Mouse (Mus musculus): ENCODE data around the gene Elmo2. TPM values are rescaled to one million over a fixed set of nuclear protein-coding genes. Genes with fewer than 3 reads are reported as not detected.

Elmo2 gene
- total and polyA plus RNA-seq, 3 experiments, result 17.4 to 27.6 TPM; not detected in 1

DNA sequence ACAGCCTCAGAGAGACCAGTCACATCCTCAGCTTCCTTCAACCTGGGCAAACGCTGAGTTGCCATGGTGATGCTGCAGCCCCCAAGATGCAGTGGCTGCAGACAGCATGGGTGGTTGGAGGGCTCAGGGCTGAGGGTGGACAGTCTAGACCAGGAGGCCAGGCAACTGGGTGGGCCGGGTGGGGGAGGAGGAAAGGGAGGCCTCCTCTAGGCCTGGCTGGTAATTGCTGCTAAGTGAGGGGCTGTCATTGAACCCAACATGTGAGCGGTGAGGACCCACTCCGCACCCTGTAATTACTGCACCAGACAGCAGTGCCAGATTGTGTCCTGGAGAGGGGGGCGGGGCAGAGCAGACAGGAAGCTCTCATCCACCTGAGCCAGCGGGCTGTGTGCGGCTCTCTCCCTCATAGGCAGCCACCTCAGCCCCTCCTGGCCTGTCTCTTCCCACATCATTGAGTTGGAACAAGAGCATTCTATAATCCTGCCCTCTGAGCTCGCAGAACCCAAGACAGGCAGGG lies 51.1 kb downstream of the Elmo2 start:
- H3K27me3 ChIP-seq (ENCODE audit: control insufficient read depth in 1 of 2, insufficient read depth in 2 of 2, low read length in 2 of 2), result no peaks in the 10 kb centered on the region

DNA sequence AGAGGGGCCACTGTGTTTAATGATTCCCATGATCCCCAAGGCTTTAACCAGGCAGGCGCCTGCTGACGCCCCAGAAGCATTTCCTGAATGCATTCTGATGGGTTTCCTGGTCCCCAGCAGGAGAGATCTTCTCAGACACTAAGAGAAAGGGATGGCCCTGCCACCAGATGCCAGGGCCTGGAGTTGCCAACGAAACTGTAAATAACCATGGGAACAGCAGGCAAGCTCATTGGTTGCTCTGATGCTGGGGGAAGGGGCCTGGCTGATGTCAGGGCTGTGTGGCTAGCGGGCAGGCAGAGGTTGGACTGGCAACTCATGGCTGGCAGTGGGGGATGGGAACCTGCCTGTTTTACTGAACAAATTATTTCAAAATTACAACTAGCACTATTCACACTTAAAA lies 52.7 kb downstream of the Elmo2 start:
- Histone ChIP-seq H3K79me2 (ENCODE audit: control insufficient read depth, insufficient read depth, low read length, poor library complexity) (no peaks in the 10 kb centered on the region), H3K9ac (ENCODE audit: control insufficient read depth, low read depth, low read length, poor library complexity, severe bottlenecking) (no peak overlapping the region)

More for the DNA sequence above, 51.1 kb downstream of the Elmo2 start:
- H3K79me2 ChIP-seq (ENCODE audit: control insufficient read depth, insufficient read depth, low read length, poor library complexity), result no peaks in the 10 kb centered on the region
- no peak overlapping the region for H3K27ac ChIP-seq (ENCODE audit: control insufficient read depth, low read depth, low read length)
- TF ChIP-seq ETS1 (IDR thresholded peaks at IDR 0.05; ENCODE audit: low read depth, low read length) (no peak), ZKSCAN1 (IDR thresholded peaks at IDR 0.05; ENCODE audit: low read depth, low read length) (no peak), RAD21 (IDR thresholded peaks at IDR 0.05; ENCODE audit: low read depth, low read length) (no peak), MXI1 (IDR thresholded peaks at IDR 0.05; ENCODE audit: low read depth, low read length) (no peak), CHD2 (IDR thresholded peaks at IDR 0.05; ENCODE audit: low read length) (no peak), TAL1 (IDR thresholded peaks at IDR 0.05; ENCODE audit: low read length) (no peak), E2F4 (IDR thresholded peaks at IDR 0.05; ENCODE audit: borderline replicate concordance, low read depth, low read length) (no peak), USF2 (IDR thresholded peaks at IDR 0.05; ENCODE audit: borderline replicate concordance in 1 of 2, insufficient read depth in 1 of 2, low read depth in 1 of 2, low read length in 2 of 2) (no peak), UBTF (IDR thresholded peaks at IDR 0.05; ENCODE audit: borderline replicate concordance, insufficient read depth, low read depth, low read length) (no peak), POLR2AphosphoS5 (IDR thresholded peaks at IDR 0.05; ENCODE audit: borderline replicate concordance, low read depth, low read length) (no peak), BHLHE40 (IDR thresholded peaks at IDR 0.05; ENCODE audit: borderline replicate concordance, low read depth, low read length) (no peak)
- no peak overlapping the region for H3K9ac ChIP-seq (ENCODE audit: control insufficient read depth, low read depth, low read length, poor library complexity, severe bottlenecking)
- no peak overlapping the region for H3K4me3 ChIP-seq (ENCODE audit: control insufficient read depth in 1 of 2, insufficient read depth in 1 of 2, low read depth in 2 of 2, low read length in 2 of 2)
- no peaks in the 10 kb centered on the region for H3K9me3 ChIP-seq (replicated peaks; ENCODE audit: insufficient read depth, low read length)
- no peaks in the 10 kb centered on the region for H3K4me1 ChIP-seq (ENCODE audit: control insufficient read depth in 1 of 2, insufficient read depth in 2 of 2, low read length in 2 of 2)
- H3K36me3 ChIP-seq (ENCODE audit: control insufficient read depth in 1 of 2, insufficient read depth in 2 of 2, low read length in 2 of 2), result no peaks in the 10 kb centered on the region
- no peak for DNase-seq (ENCODE audit: low read depth, low spot score)

DNA sequence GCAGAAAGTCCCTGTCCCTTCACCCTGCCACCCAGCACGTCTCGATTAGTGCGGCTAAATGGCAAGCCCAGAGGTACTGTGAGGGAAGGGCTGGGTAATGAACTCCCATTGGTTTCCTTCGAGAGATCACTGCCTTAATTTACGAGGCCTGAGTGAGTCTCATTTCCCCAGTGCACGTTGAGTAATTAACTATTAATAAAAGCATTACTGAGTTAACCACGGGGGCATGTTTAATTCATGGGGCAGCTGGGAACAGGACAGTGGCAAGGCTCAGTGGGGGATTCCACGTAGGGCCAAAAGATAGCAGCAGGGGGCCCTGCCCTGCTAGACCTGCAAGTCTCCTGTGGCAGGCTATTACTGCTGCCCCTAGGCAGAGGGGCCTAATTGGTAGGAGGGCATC lies 55.0 kb downstream of the Elmo2 start:
- no peak for DNase-seq (ENCODE audit: low read depth, low spot score)
- Histone ChIP-seq H3K79me2 (ENCODE audit: control insufficient read depth, insufficient read depth, low read length, poor library complexity) (no peaks in the 10 kb centered on the region), H3K4me1 (ENCODE audit: control insufficient read depth in 1 of 2, insufficient read depth in 2 of 2, low read length in 2 of 2) (no peaks in the 10 kb centered on the region), H3K9ac (ENCODE audit: control insufficient read depth, low read depth, low read length, poor library complexity, severe bottlenecking) (no peak overlapping the region), H3K27me3 (ENCODE audit: control insufficient read depth in 1 of 2, insufficient read depth in 2 of 2, low read length in 2 of 2) (no peaks in the 10 kb centered on the region), H3K27ac (ENCODE audit: control insufficient read depth, low read depth, low read length) (no peak overlapping the region), H3K4me3 (ENCODE audit: control insufficient read depth in 1 of 2, insufficient read depth in 1 of 2, low read depth in 2 of 2, low read length in 2 of 2) (no peak overlapping the region), H3K9me3 (replicated peaks; ENCODE audit: insufficient read depth, low read length) (no peaks in the 10 kb centered on the region), H3K36me3 (ENCODE audit: control insufficient read depth in 1 of 2, insufficient read depth in 2 of 2, low read length in 2 of 2) (no peaks in the 10 kb centered on the region)
- TF ChIP-seq USF2 (IDR thresholded peaks at IDR 0.05; ENCODE audit: borderline replicate concordance in 1 of 2, insufficient read depth in 1 of 2, low read depth in 1 of 2, low read length in 2 of 2) (no peak), NRF1 (IDR thresholded peaks at IDR 0.05; ENCODE audit: insufficient read depth, low read depth, low read length, poor library complexity, severe bottlenecking) (no peak), CTCF (IDR thresholded peaks at IDR 0.05 in 2 of 3, conservative IDR thresholded peaks at IDR 0.05 in 1 of 3; ENCODE audit: control insufficient read depth in 1 of 3, insufficient read depth in 1 of 3, low read depth in 2 of 3, low read length in 3 of 3, poor library complexity in 1 of 3, severe bottlenecking in 1 of 3) (no peak), CHD2 (IDR thresholded peaks at IDR 0.05; ENCODE audit: low read length) (no peak), SMC3 (IDR thresholded peaks at IDR 0.05; ENCODE audit: low read depth, low read length) (no peak), MAZ (IDR thresholded peaks at IDR 0.05; ENCODE audit: low read depth, low read length) (no peak), BHLHE40 (IDR thresholded peaks at IDR 0.05; ENCODE audit: borderline replicate concordance, low read depth, low read length) (no peak), MXI1 (IDR thresholded peaks at IDR 0.05; ENCODE audit: low read depth, low read length) (no peak), MYC (IDR thresholded peaks at IDR 0.05; ENCODE audit: low read depth, low read length) (no peak), GABPA (IDR thresholded peaks at IDR 0.05; ENCODE audit: low read depth, low read length) (no peak), E2F4 (IDR thresholded peaks at IDR 0.05; ENCODE audit: borderline replicate concordance, low read depth, low read length) (no peak), RCOR1 (IDR thresholded peaks at IDR 0.05; ENCODE audit: low read depth, low read length) (no peak), EP300 (IDR thresholded peaks at IDR 0.05; ENCODE audit: low read depth in 1 of 2, low read length in 2 of 2) (no peak), CHD1 (IDR thresholded peaks at IDR 0.05; ENCODE audit: low read depth, low read length) (no peak), TAL1 (IDR thresholded peaks at IDR 0.05; ENCODE audit: low read length) (no peak), MEF2A (IDR thresholded peaks at IDR 0.05; ENCODE audit: extremely low read depth, insufficient replicate concordance, low read depth, low read length, poor library complexity, severe bottlenecking) (no peak), NELFE (IDR thresholded peaks at IDR 0.05; ENCODE audit: low read depth, low read length) (no peak)

More for the DNA sequence above, 52.7 kb downstream of the Elmo2 start:
- H3K36me3 ChIP-seq (ENCODE audit: control insufficient read depth in 1 of 2, insufficient read depth in 2 of 2, low read length in 2 of 2), result no peaks in the 10 kb centered on the region
- H3K9me3 ChIP-seq (replicated peaks; ENCODE audit: insufficient read depth, low read length), result no peaks in the 10 kb centered on the region
- DNase-seq (ENCODE audit: low read depth, low spot score), result no peak
- no peaks in the 10 kb centered on the region for H3K4me1 ChIP-seq (ENCODE audit: control insufficient read depth in 1 of 2, insufficient read depth in 2 of 2, low read length in 2 of 2)
- H3K27me3 ChIP-seq (ENCODE audit: control insufficient read depth in 1 of 2, insufficient read depth in 2 of 2, low read length in 2 of 2), result no peaks in the 10 kb centered on the region
- no peak overlapping the region for H3K27ac ChIP-seq (ENCODE audit: control insufficient read depth, low read depth, low read length)
- no peak for TF ChIP-seq MAFK (IDR thresholded peaks at IDR 0.05; ENCODE audit: borderline replicate concordance, low read depth, low read length)
- TF ChIP-seq BHLHE40 (IDR thresholded peaks at IDR 0.05; ENCODE audit: borderline replicate concordance, low read depth, low read length), result no peak
- no peak for TF ChIP-seq MYB (IDR thresholded peaks at IDR 0.05; ENCODE audit: low read depth, low read length)
- no peak overlapping the region for H3K4me3 ChIP-seq (ENCODE audit: control insufficient read depth in 1 of 2, insufficient read depth in 1 of 2, low read depth in 2 of 2, low read length in 2 of 2)

Data from MEL (cell line).